Mouse (Mus musculus) ES-E14 (cell line): Measurements from ENCODE around the gene Psmb2. TPM values are rescaled to one million over a fixed set of nuclear protein-coding genes. Genes with fewer than 3 reads are reported as not detected.

ENCODE experiments used
- DNase-seq: peaks from one replicate; pipeline ENCODE4 v3.0.0-alpha.2; 2013; ENCODE audit warnings: low read depth, low spot score
- H3K27ac ChIP-seq: 2 replicates; pipeline ENCODE4 v1.5.1; 2012; ENCODE audit warnings: low read depth, mild to moderate bottlenecking, low read length, moderate library complexity, mixed read lengths; ENCODE audit not compliant: poor library complexity, insufficient read depth, severe bottlenecking
- H3K36me3 ChIP-seq: 2 replicates; pipeline ENCODE4 v1.6.1; 2012; ENCODE audit warnings: mild to moderate bottlenecking, low read length, moderate library complexity, mixed read lengths; ENCODE audit not compliant: control insufficient read depth, poor library complexity, insufficient read depth, severe bottlenecking
- H3K4me1 ChIP-seq, 2 experiments: fragments of 150-350 bp in 1 of 2; sonication (generic) in 1 of 2; 2 replicates each; pipeline ENCODE4 v1.6.1; 2012; ENCODE audit warnings: low read length in 2 of 2, mild to moderate bottlenecking in 1 of 2, mixed read lengths in 1 of 2; ENCODE audit not compliant: control insufficient read depth in 2 of 2, insufficient read depth in 2 of 2, poor library complexity in 1 of 2
- H3K4me3 ChIP-seq, 2 experiments: fragments of 150-350 bp in 1 of 2; sonication (generic) in 1 of 2; 2 replicates each; pipeline ENCODE4 v1.5.1; 2012; ENCODE audit warnings: low read length in 2 of 2, low read depth in 1 of 2, mild to moderate bottlenecking in 1 of 2, mixed read lengths in 1 of 2; ENCODE audit not compliant: insufficient read depth in 1 of 2, poor library complexity in 1 of 2, severe bottlenecking in 1 of 2
- H3K9ac ChIP-seq: 2 replicates; pipeline ENCODE4 v1.6.1; 2012; ENCODE audit warnings: low read depth, mild to moderate bottlenecking, low read length, mixed read lengths; ENCODE audit not compliant: poor library complexity, insufficient read depth, severe bottlenecking
- H3K9me3 ChIP-seq: fragments of 150-350 bp; sonication (generic); 2 replicates; pipeline ENCODE4 v1.6.1; 2012; ENCODE audit warnings: low read depth, mild to moderate bottlenecking, low read length; ENCODE audit not compliant: control insufficient read depth, insufficient read depth
- CHD2 ChIP-seq: IDR thresholded peaks from 2 replicates; pipeline ENCODE4 v1.6.1; 2014; ENCODE audit warnings: mild to moderate bottlenecking, low read depth, low read length, inconsistent platforms
- HCFC1 ChIP-seq: IDR thresholded peaks from 2 replicates; pipeline ENCODE4 v1.6.1; 2012; ENCODE audit warnings: low read length, inconsistent platforms, borderline replicate concordance; ENCODE audit not compliant: insufficient read depth
- MAFK ChIP-seq: IDR thresholded peaks from 2 replicates; pipeline ENCODE4 v1.6.1; 2014; ENCODE audit warnings: mild to moderate bottlenecking, low read depth, low read length, inconsistent platforms; ENCODE audit not compliant: insufficient read depth
- ZC3H11A ChIP-seq: IDR thresholded peaks from 2 replicates; pipeline ENCODE4 v1.6.1; 2012; ENCODE audit warnings: low read depth, mild to moderate bottlenecking, inconsistent platforms, low read length, borderline replicate concordance
- ZNF384 ChIP-seq: IDR thresholded peaks from 2 replicates; pipeline ENCODE4 v1.6.1; 2012; ENCODE audit warnings: low read depth, low read length, inconsistent platforms
- in situ Hi-C, 2 experiments: fragments of 600-800 bp; cut with MboI; formaldehyde crosslinking; loops; one replicate each; pipeline ENCODE4 v1.15.1; 2025; ENCODE audit warnings: low sequenced_read_pairs in 2 of 2, inconsistent platforms in 1 of 2; ENCODE audit not compliant: unreplicated experiment in 2 of 2
- total RNA-seq: library from RNA; depleted of rRNA; stranded (reverse); fragments of 300-350 nt; gene quantifications from 2 replicates; pipeline ENCODE4 v1.2.3, GENCODE M21; 2012; rRNA removed

Psmb2 gene
- total RNA-seq: 140 and 200 TPM in 2 replicates

DNA sequence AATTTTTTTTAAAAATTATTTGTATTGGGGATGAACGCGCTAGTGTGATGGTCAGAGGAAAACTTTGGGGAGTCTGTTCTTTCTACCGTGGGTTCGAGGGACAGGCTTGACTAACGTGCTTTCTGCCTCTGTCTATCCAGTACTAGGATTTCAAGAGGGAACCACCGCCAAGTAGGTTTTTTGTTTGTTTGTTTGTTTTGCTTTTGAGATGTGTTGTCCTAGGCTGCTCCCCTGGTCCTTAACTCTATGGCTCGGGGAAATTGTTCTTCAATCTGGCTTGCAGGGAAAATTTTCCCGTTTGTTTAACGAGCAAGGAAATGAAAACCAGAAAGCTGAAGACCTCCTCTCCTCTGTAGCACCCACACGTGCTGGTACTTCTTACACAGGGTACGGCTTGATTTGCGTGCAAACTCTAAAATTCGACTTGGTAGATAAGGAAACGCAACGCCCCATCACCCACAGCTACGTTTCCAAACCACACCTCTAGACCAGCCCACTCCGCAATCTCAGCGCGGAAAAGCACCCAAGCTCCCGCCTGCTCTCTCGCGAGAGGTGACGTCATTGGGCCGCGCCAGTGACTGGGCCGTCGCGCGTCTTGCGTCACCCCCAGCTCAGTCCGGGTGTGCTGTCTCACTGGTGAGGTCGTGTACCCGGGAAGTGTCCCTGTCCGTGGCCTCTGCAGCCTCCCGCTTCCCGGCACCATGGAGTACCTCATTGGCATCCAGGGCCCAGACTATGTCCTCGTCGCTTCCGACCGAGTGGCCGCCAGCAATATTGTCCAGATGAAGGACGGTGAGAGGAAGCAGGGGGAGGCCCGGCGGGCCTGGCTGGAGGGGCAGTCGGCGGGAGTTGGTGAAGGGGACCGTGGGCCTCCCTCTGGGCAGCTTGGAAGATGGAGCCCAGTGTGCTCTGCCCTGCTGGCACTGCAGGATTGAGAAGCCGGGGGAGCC is at the start of gene Psmb2:
Psmb2 (plus strand) TSS at position 577 of the 950 bp plus-strand sequence.
- H3K4me3 ChIP-seq: peak within 1 kb of the TSS; percentile 80 to 91
- in situ Hi-C loops: no loop called here

DNA sequence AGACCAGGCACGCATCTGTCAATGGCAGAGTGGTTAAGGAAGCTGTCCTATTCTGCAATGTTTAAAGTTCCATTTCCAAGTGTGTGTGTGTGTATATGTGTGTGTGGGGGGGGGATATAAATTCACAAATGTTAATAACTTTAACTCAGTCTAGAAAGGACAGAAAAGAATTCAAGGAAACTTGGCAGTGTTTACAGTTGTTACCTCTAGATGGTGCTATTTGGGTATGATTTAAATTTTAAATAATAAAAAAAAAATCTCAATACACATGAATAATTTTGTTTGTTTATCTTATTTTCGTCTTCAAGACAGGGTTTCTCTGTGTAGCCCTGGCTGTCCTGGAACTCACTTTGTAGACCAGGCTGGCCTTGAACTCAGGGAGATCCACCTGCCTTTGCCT is 45.5 kb upstream of the Psmb2 start:
- TF ChIP-seq CHD2: no peak
- TF ChIP-seq ZC3H11A: no peak
- TF ChIP-seq MAFK: no peak
- TF ChIP-seq HCFC1: no peak
- no peak for TF ChIP-seq ZNF384
- no peaks in the 10 kb centered on the region for H3K36me3 ChIP-seq
- H3K4me3 ChIP-seq: no peak overlapping the region
- peaks cover 3 to 5% of the 10 kb centered on the region in 2 experiments for H3K4me1 ChIP-seq
- DNase-seq: no peak
- H3K9me3 ChIP-seq: no peaks in the 10 kb centered on the region
- H3K27ac ChIP-seq: no peak overlapping the region
- in situ Hi-C loops: no loop called here
- no peak overlapping the region for H3K9ac ChIP-seq

More for the DNA sequence above, at the start of gene Psmb2:
- TF ChIP-seq ZNF384 (no peak), MAFK (no peak), CHD2 (peak; percentile 100), ZC3H11A (no peak), HCFC1 (peak; percentile 85)
- H3K9me3 ChIP-seq: no peaks in the 10 kb centered on the region
- H3K4me1 ChIP-seq: no peaks in the 10 kb centered on the region; a peak in 1 of 4 replicates
- H3K27ac ChIP-seq: peak within 1 kb of the TSS; percentile 35; the same call in 1 of the 2 replicates
- peak within 1 kb of the TSS; percentile 95 for H3K9ac ChIP-seq
- H3K36me3 ChIP-seq: no peaks in the 10 kb centered on the region
- peak; percentile 96 for DNase-seq

DNA sequence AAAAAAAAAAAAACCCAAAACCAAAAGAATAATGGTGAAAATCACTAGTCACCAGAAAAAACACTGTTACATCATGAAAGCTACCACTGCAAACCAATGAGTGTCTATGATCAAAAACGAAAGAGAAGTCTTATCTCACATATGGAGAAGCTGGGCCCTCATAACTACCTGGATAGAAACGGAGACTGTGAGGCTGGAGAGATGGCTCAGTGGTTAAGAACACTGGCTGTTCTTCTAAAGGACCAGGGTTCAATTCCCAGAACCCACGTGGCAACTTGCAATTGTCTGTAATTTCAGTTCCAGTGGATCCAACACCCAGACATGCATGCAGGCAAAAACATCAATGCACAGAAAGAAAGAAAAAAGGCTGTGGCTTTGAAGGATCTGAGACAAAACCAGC is 44.8 kb upstream of the Psmb2 start:
- Histone ChIP-seq H3K9ac (no peak overlapping the region), H3K4me3 (no peak overlapping the region), H3K9me3 (no peaks in the 10 kb centered on the region), H3K27ac (no peak overlapping the region), H3K4me1 (no peaks in the 10 kb centered on the region; a peak in 1 of 4 replicates), H3K36me3 (no peaks in the 10 kb centered on the region)
- in situ Hi-C loops: no loop called here
- TF ChIP-seq CHD2: no peak
- no peak for TF ChIP-seq ZC3H11A
- TF ChIP-seq ZNF384: no peak
- TF ChIP-seq HCFC1: no peak
- no peak for TF ChIP-seq MAFK
- no peak for DNase-seq

DNA sequence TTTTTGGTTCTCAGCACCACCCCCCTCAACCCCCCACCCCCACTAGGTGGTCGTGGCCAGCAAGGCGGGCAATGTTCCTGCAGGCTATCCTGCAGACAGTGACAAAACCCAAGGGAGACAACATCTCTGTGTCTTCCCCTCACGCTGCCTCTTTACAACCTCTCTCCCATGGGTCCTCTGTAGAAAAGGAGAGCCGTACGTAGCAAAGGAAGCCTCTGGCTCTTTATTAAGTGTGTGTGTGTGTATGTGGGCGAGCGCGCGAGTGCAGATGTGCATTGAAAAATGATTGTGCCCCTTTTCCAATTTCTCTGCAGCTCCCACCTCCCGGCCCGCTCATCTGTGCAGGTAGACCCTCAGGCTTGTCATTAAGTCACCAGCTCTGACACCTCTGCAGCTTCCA is 41.1 kb upstream of the Psmb2 start:
- H3K9ac ChIP-seq: no peak overlapping the region
- in situ Hi-C loops: no loop called here

More for the DNA sequence above, 41.1 kb upstream of the Psmb2 start:
- no peak overlapping the region for H3K4me3 ChIP-seq
- H3K27ac ChIP-seq: no peak overlapping the region
- no peaks in the 10 kb centered on the region for H3K9me3 ChIP-seq
- H3K4me1 ChIP-seq: no peaks in the 10 kb centered on the region; a peak in 1 of 4 replicates
- no peak for DNase-seq
- no peak for TF ChIP-seq ZNF384
- no peak for TF ChIP-seq HCFC1
- no peaks in the 10 kb centered on the region for H3K36me3 ChIP-seq
